Mouse (Mus musculus) adrenal gland, postnatal 14 days (tissue): ENCODE data around the gene Nop2. TPM values are rescaled to one million over a fixed set of nuclear protein-coding genes. Genes with fewer than 3 reads are reported as not detected.
"Not testable (repeated sequence)": the region's sequence is repeated elsewhere in the genome, so short reads cannot be mapped to it uniquely, and the experiment has no call there.

Experiments used
- DNase-seq: peaks from one replicate; pipeline ENCODE4 v3.0.0; 2021; ENCODE audit warnings: mixed read lengths
- total RNA-seq: library from RNA; stranded (reverse); gene quantifications from 2 replicates; pipeline ENCODE4 v1.2.3, GENCODE M21; 2021

Gene Nop2
- total RNA-seq, 1 experiment from 2014 or later, result 47.0 TPM

DNA sequence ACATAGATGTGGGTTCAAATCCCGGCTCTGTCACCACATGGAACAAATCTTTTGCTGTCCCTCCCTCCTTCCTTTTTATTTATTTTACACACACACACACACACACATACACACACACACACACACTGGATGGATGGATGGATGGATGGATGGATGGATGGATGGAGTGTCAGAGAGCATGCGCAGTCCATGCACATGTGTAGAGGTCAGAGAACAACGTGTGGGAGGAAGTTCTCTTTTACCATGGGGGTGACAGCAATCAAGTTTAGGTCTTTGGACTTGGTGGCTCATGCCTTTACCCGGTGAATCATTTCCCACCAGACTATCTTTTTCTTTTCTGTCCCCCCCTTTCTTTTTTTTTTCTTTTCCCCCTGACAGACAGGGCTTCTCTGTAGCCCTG is 22.0 kb downstream of the Nop2 start:
- no peak for DNase-seq

DNA sequence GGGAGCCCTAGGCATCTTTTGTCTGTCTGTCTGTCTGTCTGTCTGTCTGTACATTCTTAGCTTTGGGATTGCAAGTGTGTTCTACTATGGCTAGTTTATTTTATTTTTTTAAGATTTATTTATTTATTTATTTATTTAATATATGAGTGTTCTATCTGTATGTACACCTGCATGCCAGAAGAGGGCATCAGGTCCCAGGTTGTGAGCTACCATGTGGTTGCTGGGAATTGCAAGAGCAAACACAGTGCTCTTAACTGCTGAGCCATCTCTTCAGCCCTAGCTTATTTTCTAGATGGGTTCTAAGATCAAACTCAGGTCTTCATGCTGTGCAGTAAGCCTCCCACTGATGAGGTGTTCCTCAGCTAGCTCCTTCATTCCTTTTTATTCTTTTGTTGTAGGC is 22.8 kb downstream of the Nop2 start:
- DNase-seq, result no peak

- no peak for DNase-seq
These were observed 23.6 kb downstream of the Nop2 start for GRCm38 (mm10) chr6:125155262-125155661.

GRCm38 (mm10) chr6:125156491-125156890 is 24.8 kb downstream of the Nop2 start:
- DNase-seq, result no peak

GRCm38 (mm10) chr6:125156903-125157614 is 25.4 kb downstream of the Nop2 start:
- DNase-seq, result no peak

GRCm38 (mm10) chr6:125158944-125159492 is 27.3 kb downstream of the Nop2 start:
- no peak for DNase-seq

DNA sequence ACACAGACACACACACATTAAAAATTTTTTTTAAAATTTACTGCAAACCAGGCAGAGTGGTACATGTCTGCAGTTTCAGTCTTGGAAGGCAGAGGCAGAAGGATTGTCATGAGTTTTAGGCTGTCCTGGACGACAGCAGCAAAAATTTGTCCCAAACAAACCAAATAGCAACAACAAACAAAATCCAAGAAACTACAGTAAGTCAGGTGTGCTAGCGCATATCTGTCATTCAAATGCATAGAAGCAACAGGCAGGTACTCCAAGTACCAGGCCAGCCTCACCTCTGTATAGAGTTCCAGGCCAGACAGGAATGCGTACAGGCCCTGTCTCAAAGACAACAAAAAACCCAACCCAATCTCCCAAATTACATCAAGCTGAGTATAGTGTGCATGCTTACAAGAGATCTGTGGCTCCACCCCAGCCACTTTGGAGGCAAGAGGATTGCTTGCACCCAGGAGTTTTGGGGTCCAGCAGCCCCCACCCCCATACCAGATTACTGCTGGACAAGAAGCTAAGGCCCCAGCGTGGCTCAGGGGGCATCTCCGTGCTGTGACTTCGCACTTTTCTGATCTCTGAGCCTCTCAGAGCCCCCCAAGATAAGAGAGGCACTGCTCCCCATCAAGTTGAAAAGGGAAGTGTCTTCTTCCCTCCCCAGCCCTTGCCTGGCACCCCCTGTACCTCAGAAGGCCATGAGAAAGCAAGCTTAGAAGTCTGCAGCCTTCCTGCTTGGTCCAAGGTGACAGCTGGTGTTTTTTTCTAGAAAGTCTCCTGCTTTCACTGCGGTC is 28.3 kb downstream of the Nop2 start:
- DNase-seq, result no peak

GRCm38 (mm10) chr6:125160558-125160853 is 28.8 kb downstream of the Nop2 start:
- DNase-seq, result no peak

- DNase-seq, result peak; percentile 85
These were observed 29.4 kb downstream of the Nop2 start for GRCm38 (mm10) chr6:125160854-125161760.

DNA sequence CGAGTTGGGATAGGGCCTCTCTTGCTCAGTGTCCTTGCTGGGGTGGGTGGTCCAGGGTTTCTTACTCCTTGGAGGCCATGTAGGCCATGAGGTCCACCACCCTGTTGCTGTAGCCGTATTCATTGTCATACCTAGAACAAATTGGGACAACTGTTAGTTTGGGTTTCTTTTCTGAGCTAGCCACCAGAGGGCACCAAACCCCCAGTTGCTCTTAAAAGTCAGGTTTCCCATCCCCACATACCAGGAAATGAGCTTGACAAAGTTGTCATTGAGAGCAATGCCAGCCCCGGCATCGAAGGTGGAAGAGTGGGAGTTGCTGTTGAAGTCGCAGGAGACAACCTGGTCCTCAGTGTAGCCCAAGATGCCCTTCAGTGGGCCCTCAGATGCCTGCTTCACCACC is 30.3 kb downstream of the Nop2 start:
- DNase-seq, result peak; percentile 85

GRCm38 (mm10) chr6:125162615-125163305 is 31.1 kb downstream of the Nop2 start:
- not testable (repeated sequence) for DNase-seq

DNA sequence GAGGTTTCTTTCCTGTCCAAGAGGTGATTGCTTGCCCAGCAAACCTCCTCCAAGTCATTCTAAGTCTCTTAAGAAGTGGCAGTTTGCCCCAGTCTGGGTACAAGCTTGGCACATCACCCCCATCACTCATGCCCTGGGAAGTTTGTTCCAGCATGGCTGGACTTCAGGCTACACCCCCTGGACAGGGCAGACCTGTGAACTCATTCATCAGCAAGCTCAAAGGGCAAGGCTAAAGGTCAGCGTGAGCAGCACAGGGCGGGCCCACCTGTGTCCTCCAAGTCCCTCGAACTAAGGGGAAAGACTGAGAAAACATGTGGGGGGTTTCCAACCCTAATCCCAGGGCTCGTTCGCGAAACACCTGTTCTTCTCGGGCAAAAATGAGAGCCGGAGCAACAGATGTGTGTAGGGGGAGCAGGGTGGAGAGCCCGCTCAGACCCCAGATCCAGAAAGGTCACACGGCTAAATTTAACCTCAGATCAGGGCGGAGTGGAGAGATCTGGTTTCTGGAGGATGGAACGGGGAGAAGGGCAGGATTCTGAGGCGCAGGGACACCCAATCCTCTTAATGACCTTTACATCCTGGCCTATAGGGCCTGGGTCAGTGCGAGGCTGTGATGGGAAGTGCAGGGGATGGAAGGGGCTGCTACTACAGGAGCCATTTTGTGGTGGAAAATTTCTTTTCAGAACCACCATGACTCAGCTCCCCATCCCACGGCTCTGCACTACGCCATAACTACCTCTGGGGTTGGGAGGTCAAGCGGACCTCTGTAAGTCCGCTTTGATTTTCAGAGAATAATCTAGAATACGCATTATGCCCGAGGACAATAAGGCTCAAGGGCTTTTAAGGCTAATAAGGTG is 32.3 kb downstream of the Nop2 start:
- DNase-seq, result peak; percentile 60

- DNase-seq, result peak; percentile 76
These were observed 33.1 kb downstream of the Nop2 start for GRCm38 (mm10) chr6:125164672-125165327.

GRCm38 (mm10) chr6:125165328-125165891 is 33.7 kb downstream of the Nop2 start:
- DNase-seq, result peak; percentile 98

GRCm38 (mm10) chr6:125166051-125166751 is 34.5 kb downstream of the Nop2 start, which contains the start of gene Gapdh:
Gene Gapdh, minus strand, starts transcription at chr6:125166467.
- DNase-seq, result peak; percentile 93

DNA sequence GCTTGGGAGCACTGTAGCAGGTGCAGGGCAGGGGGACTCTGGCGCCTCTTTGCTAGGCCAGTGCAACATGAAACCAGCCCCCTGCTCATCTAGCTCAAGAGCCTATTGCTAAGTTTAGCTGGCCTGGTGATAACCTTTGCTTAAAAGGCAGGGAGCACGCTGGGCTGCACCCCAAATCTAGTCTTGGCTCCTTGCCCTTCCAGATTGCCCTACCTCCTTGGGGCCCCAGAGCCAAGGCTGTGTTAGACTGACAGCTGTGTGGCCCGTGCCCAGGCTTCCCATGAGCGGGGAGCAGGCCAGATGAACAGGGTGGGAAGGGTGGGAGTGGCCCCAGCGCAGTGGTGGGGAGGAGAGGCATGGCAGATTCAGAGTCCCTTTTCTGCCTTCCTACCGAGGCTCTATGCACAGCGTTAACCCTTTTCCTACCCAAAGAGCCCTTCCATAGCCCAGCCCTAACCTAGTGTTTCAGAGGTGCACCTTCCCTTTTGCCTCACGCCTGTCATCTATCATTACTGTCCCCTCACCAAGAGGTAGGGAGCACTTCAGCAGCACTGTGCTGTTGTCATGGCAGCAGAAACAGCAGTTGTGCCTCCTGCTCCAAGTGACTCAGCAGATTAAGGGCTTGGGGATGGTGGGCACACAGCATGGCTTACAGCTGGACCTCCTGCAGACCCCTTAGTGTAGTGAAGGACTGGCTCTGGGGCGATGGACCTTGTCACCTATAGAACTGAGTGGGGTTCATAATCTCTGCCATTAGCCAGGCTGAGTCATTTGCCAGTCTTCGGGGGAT is 35.3 kb downstream of the Nop2 start:
- peak; percentile 69 for DNase-seq

DNA sequence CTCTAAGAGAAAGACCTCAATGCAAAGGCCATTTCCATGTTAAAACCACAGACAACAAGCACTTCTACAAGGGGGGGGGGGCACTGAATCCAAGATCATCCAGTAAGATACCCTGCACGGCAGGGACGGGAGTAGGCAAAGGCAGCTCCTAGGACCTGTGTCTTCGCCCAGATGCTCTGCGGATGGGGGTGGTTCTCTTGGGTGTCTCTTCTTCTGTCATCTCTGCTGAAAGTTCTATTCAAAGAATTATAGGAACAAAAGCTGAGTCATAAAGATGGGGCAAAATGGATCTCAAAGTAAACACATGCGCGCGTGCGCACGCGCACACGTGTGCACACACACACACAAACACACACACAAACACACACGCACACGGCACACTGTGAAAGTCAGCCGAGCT is 36.4 kb downstream of the Nop2 start:
- no peak for DNase-seq

DNA sequence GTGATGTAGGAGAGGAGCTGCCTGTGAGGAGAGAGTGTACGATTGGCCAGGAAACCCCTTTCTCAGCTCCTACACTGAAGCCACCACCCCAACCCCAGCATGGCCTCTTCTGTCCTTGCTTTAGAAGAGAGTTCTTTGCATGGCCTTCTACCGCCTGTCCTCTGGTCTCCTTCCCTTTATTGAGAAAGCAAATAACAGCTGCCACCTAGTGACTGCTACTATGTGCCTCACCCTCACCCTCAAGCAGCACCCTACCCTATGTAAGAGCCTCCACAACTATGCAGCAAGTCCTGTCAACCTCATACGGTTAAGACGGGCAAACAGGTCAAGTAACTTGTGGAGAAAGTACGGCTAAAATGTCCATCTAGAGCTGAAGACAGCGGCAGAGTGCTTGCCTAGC is 38.5 kb downstream of the Nop2 start:
- peak; percentile 19 for DNase-seq
